Mouse (Mus musculus): ENCODE data around the gene 1500009C09Rik.

The 1500009C09Rik gene

GRCm38 (mm10) chr15:82255944-82256383, 3.8 kb downstream of the 1500009C09Rik start:
- DNase-seq: peak; percentile 74 to 81

GRCm38 (mm10) chr15:82259510-82259909, 7.3 kb downstream of the 1500009C09Rik start:
- peak; percentile 66 to 81 for DNase-seq

- DNase-seq: peak; percentile 70 to 84
Measured at GRCm38 (mm10) chr15:82266356-82266755, 14.2 kb downstream of the 1500009C09Rik start.

- DNase-seq: no peak
Measured at GRCm38 (mm10) chr15:82268185-82268584, 16.0 kb downstream of the 1500009C09Rik start.

- DNase-seq: peak; percentile 69 to 78
Measured at GRCm38 (mm10) chr15:82268783-82269182, 16.6 kb downstream of the 1500009C09Rik start.

- DNase-seq: peak; percentile 88 to 91
Measured at GRCm38 (mm10) chr15:82271201-82271600, 19.0 kb downstream of the 1500009C09Rik start.

GRCm38 (mm10) chr15:82272295-82272694, 20.1 kb downstream of the 1500009C09Rik start:
- DNase-seq: peak; percentile 56 to 60

GRCm38 (mm10) chr15:82274593-82274926, 22.4 kb downstream of the 1500009C09Rik start, which contains the start of gene Sept3:
Gene Sept3, plus strand, starts transcription at chr15:82274893.
- DNase-seq: no peak

GRCm38 (mm10) chr15:82274927-82275901, 23.0 kb downstream of the 1500009C09Rik start:
- peak; percentile 90 to 93 for DNase-seq

GRCm38 (mm10) chr15:82277591-82277990, 25.4 kb downstream of the 1500009C09Rik start:
- DNase-seq: peak; percentile 87 to 92

GRCm38 (mm10) chr15:82280638-82281037, 28.4 kb downstream of the 1500009C09Rik start:
- no peak for DNase-seq

GRCm38 (mm10) chr15:82286157-82286556, 34.0 kb downstream of the 1500009C09Rik start:
- no peak for DNase-seq

GRCm38 (mm10) chr15:82290252-82290651, 38.1 kb downstream of the 1500009C09Rik start:
- DNase-seq: no peak

- DNase-seq: no peak
Measured at GRCm38 (mm10) chr15:82292851-82293250, 40.7 kb downstream of the 1500009C09Rik start.

GRCm38 (mm10) chr15:82293271-82293711, 41.1 kb downstream of the 1500009C09Rik start:
- no peak for DNase-seq

GRCm38 (mm10) chr15:82294059-82294458, 41.9 kb downstream of the 1500009C09Rik start:
- no peak for DNase-seq

- no peak for DNase-seq
Measured at GRCm38 (mm10) chr15:82298764-82299561, 46.8 kb downstream of the 1500009C09Rik start, which contains the start of gene Wbp2nl. Gene Wbp2nl, plus strand, starts transcription at chr15:82298954.

GRCm38 (mm10) chr15:82307107-82307506, 54.9 kb downstream of the 1500009C09Rik start:
- no peak for DNase-seq

- DNase-seq: no peak
Measured at GRCm38 (mm10) chr15:82308416-82308815, 56.2 kb downstream of the 1500009C09Rik start.
